Comparison of ENCODE assay signal across 8 mouse cellular contexts in genomic region chr5:132195048-132195533, GRCm38 (mm10).
DNase-seq lines count a peak whose midpoint lies in the region; ATAC-seq lines count a peak whose summit lies in the region.

No protein-coding gene starts in this region.

- DNase-seq in NIH3T3 (ENCODE audit: low read depth), result peak; percentile 22
- peak; percentile 41 for DNase-seq in cerebellum, adult 9-10 months
- peak; percentile 31 to 38 for DNase-seq in heart, adult 18-20 months
- DNase-seq in kidney, adult 8-10 months, result peak; percentile 63 to 81
- DNase-seq in mesoderm, embryonic 11.5 days (ENCODE audit: low read depth, low spot score), result peak; percentile 56
- DNase-seq in layer of hippocampus, adult 18-20 months (ENCODE audit: low spot score in 2 of 2), result no peak
- DNase-seq in layer of hippocampus, adult 9-11 months, result no peak

- ATAC-seq in megakaryocyte progenitor cell, adult 5-6 weeks (replicated peaks; ENCODE audit: poor library complexity), result no peak

Comparison
In these comparisons a context has a peak if more than half of its experiments do, and no peak if none do; other contexts are left out.
1. DNase-seq: peak in NIH3T3 (single experiment), cerebellum, adult 9-10 months (single experiment), heart, adult 18-20 months (2 of 2), kidney, adult 8-10 months (2 of 2) and mesoderm, embryonic 11.5 days (single experiment); none in layer of hippocampus, adult 18-20 months (0 of 2) and layer of hippocampus, adult 9-11 months (single experiment).